Comparison of ENCODE assay signal across 10 mouse cellular contexts in the genomic region with DNA sequence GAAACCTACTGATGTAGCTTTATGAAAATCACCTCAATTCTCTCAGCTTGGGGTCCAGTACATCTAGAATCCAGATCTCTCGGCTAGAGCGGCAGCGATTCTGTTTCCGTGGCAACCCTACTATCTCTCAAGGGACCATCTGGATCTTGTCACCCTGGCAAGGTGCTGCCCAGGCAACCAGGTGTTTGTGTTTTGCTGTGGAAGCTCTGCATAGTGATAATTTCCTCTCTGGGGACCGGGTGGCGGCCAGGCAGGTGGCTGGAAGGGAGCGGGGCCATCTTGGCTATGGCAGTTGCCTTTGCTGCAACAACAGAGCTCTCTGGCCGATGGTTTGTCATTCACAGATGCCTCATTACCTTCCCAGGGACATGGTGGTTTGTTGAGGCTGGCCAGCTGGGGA.
DNase-seq lines count a peak whose midpoint lies in the region; ATAC-seq and TF ChIP-seq lines count a peak whose summit lies in the region.
"Had no signal": no experiment of that assay in that cellular context is flagged by ENCODE, and none has a peak within 500 bp of the region (broad histone marks: within the 10 kb centered on the region; RNA-seq: fewer than 3 reads in every experiment).

No protein-coding gene starts in this region.

- peaks cover 97% of the 10 kb centered on the region for H3K36me3 ChIP-seq in hindbrain, embryonic 10.5 days
- H3K36me3 ChIP-seq in midbrain, embryonic 13.5 days = peaks cover 53% of the 10 kb centered on the region

- 80% methylated on average over 8 of the region's 8 CpGs for WGBS in hindbrain, embryonic 10.5 days
- 68% methylated on average over 8 of the region's 8 CpGs for WGBS in midbrain, embryonic 13.5 days
- WGBS in lung, adult 2 months = 80% methylated on average over 8 of the region's 8 CpGs

- peaks cover 57% of the 10 kb centered on the region for H3K4me1 ChIP-seq in hindbrain, embryonic 10.5 days (replicated peaks)
- H3K4me1 ChIP-seq in midbrain, embryonic 13.5 days (replicated peaks) = peaks cover 53% of the 10 kb centered on the region
- H3K4me1 ChIP-seq in lung, adult 2 months (ENCODE audit: control insufficient read depth, insufficient read depth, low read length) = peaks cover 8% of the 10 kb centered on the region

- H3K9ac ChIP-seq in midbrain, embryonic 13.5 days (replicated peaks) = no peak overlapping the region

- no peak overlapping the region for H3K4me2 ChIP-seq in midbrain, embryonic 13.5 days (replicated peaks)

- no peak for TF ChIP-seq CTCF in layer of hippocampus, adult 2 months (conservative IDR thresholded peaks at IDR 0.05)
- no peak for TF ChIP-seq CTCF in lung, adult 2 months (IDR thresholded peaks at IDR 0.05; ENCODE audit: insufficient read depth, low read length)

- DNase-seq in layer of hippocampus, adult 2 months (ENCODE audit: low spot score in 2 of 2) = no peak
- no peak for DNase-seq in layer of hippocampus, postnatal 36 days
- peak; percentile 19 for DNase-seq in T-cell, adult 2 months (ENCODE audit: low spot score)
- no peak for DNase-seq in hindbrain, embryonic 10.5 days (ENCODE audit: low spot score)
- no peak for DNase-seq in lung, adult 2 months
- DNase-seq in kidney, postnatal 4 days = no peak
- DNase-seq in ovary, adult 18-20 months (ENCODE audit: low spot score) = no peak
- DNase-seq: gastrocnemius, postnatal 36 days had no signal

- ATAC-seq in midbrain, embryonic 13.5 days = 0 out of 2 replicates have a peak, but pooled peaks have one; percentile 1

- no peak overlapping the region for H3K4me3 ChIP-seq in layer of hippocampus, adult 2 months
- H3K4me3 ChIP-seq in hindbrain, embryonic 10.5 days = no peak overlapping the region
- no peak overlapping the region for H3K4me3 ChIP-seq in midbrain, embryonic 13.5 days (replicated peaks)
- no peak overlapping the region for H3K4me3 ChIP-seq in lung, adult 2 months (replicated peaks; ENCODE audit: extremely low read depth, low read depth, low read length)

- no peak for TF ChIP-seq POLR2A in lung, adult 2 months (IDR thresholded peaks at IDR 0.05; ENCODE audit: borderline replicate concordance, extremely low read depth, low read depth, low read length)

- H3K27me3 ChIP-seq in hindbrain, embryonic 10.5 days (ENCODE audit: insufficient read depth, poor library complexity, severe bottlenecking) = no peaks in the 10 kb centered on the region
- no peaks in the 10 kb centered on the region for H3K27me3 ChIP-seq in midbrain, embryonic 13.5 days
- H3K27me3 ChIP-seq: megakaryocyte, embryonic 14.5 days had no signal

- H3K27ac ChIP-seq in layer of hippocampus, adult 2 months = 0 out of 2 replicates have a peak overlapping the region, but pooled peaks have one; percentile 33
- peak overlapping the region; percentile 69 for H3K27ac ChIP-seq in hindbrain, embryonic 10.5 days
- H3K27ac ChIP-seq in midbrain, embryonic 13.5 days = peak overlapping the region; percentile 82

- no peaks in the 10 kb centered on the region for H3K9me3 ChIP-seq in hindbrain, embryonic 10.5 days
- no peaks in the 10 kb centered on the region for H3K9me3 ChIP-seq in midbrain, embryonic 13.5 days
- H3K9me3 ChIP-seq: megakaryocyte, embryonic 14.5 days had no signal
